Mouse (Mus musculus): ENCODE data around the gene Bad.

The Bad gene

DNA sequence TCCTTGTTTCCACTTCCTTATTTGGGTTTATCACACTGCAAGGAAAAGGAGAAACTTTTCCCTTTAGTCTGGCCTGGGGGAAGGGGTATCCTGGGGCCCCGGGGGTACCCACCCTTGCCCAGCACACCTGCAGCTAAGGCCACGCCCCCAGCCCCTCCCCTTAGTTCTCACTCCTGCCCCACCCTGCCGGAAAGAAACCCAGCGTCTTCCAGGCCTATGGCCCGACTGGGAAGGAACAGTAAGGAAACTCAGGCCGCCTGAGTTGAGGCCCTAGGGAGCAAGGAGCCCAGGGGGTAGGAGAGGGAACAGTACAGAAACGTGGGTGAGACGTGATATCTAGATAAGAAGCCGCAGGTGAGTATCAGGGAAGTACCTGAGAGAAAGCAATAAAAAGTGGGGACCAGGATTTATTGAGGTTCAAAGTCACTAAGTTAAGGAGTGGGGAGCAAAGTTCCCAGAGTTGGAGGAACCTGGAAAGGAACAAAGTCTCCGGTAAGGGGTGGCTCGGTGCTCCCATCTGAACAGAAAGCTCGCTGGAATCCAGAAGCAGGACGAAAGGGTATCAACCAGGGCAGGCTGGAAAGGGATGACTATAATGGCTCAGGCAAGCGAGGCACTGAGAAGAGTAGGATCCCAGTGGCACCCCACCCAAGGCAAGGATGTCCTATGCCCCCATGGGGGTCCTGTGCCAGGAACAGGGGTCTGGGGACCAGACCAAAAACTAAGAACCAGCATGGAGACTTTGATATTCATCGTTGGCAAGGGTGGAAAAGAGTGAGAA, 27.0 kb downstream of the Bad start:
- no peak for DNase-seq (ENCODE audit: low spot score)

DNA sequence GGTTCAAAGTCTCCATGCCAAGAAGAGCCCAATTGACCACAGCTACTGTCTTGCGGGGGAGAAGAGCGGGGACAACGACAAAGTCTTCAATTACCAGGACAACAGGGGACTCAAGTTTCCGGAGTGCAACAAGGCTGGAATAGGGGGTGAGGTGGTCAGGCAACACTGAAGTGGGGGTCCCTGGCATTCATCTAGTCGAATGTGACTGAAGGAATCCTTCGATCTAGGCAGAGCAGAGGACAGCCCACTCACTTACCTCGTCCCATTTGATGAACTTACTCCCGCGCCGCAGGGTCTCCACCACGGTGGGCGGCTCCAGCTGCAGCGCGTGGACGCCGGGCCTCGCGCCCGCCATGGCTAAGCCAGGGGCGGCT, 27.6 kb downstream of the Bad start:
- DNase-seq (ENCODE audit: low spot score), result no peak

DNA sequence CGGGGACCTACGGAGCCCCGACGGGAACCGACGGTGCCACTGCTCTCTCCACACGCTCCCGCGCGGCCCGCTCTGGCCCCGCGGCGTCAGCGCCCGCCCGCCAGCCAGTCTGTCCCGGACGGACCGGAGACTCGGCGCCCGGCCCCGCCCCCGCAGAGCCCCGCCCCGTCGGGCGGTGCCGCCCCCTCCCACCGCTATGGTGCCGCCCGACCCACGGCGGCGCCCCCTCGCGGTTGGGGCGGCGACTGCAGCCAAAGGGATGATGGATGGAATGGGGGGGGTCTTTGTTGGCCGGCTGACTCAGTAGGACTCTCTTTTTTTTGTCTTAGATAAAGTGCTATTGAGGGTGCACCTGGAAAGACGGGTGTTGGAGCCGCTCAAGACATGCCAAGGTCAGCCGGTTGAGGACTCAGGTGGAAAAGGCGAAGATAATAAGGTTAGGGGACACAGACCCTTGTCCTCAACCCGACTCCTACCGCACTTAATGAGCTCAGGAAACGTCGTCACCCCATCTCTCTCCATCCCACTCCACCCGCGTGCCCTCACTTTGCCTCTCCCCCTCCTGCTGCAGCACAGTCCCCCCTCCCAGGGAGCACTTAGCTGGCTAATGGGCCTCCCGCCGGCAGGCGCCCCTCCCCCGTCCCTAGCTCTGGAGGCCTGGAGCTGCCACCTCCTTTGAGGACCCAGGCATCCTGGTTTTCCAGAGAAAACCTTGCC, 28.2 kb downstream of the Bad start:
- peak; percentile 66 for DNase-seq (ENCODE audit: low spot score)

DNA sequence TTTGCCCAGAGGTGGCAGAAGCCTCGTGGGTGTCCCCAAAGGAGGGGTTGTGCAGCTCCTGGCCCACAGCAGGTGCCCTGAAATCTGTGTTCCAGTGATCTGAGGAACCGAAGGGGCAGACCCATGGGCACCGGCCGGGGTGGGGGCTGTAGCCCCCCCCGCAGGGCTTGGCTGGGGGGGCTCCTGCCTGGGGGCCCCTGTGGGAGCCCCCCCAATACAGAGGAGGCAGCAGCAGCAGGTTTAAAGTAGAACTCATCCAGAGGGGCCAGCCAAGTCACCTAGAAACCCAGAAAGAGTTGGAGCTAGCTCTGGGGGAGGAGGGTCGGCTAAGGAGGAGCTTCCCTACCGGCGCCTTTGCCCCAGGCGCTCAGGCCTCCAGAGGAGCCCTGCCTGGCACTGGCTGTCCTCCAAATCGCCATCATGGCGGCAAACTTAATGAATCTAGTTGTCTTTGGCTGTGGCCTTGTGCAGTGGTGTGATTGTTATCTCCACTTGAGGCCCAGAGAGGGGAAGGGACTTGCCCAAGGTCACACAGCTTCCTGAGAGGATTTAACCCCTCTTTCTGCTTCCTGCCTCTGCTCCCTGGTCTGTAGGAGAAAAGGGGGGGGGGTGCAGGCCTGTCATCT, 28.9 kb downstream of the Bad start:
- DNase-seq (ENCODE audit: low spot score), result no peak

DNA sequence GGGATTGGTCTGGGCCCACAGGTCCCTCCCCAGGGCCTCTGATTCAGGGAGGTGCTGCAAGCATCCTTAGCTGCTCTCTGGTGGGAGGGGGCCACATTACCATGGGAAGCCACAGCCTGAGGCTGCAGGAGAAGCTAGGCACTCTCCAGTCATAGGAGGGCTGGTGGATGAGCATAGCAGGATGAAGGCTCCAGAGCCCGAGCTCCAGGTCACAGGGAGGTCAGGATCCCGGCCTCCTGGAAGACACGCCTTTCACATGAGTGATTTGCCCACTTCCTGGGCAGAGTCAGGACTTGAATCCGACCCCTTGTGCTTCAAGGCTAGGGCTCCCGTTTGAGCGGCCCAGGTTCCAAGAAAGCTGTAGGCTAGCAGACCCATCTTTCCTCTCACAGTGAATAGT, 30.0 kb downstream of the Bad start:
- no peak for DNase-seq (ENCODE audit: low spot score)

DNA sequence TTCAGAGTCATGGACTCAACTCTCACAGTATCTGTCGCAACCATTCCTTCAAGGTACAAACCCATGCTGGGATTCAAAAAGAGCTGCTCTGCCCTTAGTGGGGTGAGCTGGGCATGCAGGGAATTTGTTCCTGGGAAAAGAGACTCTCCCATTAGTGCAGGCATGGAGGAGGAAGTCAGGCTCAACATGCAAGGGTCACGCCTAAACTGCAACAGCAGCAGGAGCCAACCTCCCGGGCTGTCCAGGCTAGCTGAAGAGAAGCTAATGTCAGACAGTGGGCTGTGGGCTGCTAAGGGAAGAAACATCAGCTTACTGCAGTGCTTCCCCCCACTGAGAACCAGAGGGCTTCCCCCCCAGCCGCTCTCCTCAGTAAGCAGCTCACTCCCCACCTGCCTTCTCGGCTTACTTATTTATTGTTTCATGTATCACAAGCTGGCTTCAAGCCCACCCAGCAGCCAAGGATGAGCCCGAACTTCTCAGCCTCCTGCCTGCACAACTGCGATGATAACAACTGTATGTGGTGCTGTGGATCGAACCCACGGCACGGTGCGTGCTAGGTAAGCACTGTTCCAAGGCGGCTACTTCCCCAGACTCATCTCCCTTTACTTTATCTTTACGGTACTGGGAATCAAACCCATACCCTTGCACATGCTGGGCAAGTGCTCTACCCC, 30.7 kb downstream of the Bad start:
- no peak for DNase-seq (ENCODE audit: low spot score)

DNA sequence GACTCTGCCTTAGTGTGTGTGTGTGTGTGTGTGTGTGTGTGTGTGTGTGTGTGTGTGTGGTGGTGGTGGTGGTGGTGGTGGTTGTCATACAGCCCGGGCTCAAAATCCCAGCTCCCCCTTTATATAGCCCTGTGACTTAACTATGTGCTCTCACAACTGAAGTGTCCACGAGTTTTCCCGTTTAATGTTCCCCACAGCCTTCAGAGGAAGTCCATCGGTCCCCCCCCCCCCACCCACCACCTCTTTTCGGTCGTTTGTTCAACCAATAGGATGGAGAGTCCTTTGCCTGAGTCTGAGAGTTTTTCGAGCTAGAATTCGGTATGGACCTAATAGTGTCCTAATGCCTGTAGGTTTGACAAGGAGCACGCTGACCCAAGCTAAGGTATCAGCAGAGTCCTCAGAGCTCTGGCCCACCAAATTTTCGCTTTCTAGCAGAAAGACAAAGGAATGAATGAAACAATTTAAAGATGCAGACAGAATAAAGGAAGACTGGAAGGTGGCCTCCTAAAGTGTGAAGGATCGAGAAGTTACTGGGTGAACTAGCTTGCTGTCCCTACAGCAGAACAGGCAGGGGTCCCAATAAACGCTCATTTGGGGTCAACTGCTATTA, 32.0 kb downstream of the Bad start:
- DNase-seq (ENCODE audit: low spot score), result no peak

DNA sequence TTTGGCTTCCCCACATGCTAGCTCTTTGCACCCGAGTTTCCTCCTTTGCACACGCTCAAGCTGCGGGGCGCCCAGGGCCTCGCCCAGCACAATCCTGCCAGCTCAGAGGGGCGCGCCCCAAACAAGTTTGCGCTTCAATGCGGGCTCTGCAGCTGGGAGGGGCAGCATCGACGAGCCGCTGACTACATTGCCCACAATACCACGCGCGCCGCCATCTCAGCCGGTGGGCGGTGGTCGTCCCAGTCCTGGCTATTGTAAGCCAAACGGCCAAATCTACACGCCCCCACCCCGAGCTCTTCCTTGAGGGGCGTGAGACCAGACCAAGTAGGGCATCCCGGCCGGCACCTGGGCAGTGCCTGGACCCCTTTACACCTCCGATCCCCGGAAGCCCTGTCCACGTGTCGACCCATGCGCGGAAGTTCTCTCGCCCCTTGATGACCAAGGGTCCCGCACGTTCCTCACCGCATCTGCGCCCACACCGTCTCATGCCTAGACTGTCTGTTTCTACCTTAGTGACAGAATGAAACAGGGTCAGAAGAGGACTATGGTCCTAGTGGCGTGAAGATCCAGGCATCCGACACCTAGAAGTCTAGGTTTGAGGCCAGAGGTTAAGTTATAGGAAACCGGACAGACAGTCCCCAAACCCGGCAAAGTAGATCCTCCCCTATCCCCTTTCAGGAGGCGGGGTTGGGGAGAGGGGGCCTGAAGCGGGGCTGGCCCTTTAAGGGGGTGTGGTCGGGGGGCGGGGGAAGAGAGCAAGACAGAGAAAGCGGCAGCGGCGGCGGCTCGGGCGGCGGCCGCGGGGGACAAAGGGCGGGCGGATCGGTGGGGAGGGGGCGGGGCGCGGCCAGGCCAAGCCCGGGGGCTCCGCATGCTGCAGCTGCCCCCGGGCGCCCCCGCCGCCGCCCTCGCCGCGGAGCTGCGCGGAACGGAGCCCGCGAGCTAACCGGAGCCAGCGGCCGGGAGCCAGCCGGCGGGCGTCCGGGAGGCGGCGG, 32.8 kb downstream of the Bad start, which contains the start of gene Ppp1r14b:
Gene Ppp1r14b, plus strand, starts transcription at position 758 of the 995 bp plus-strand sequence.
- DNase-seq (ENCODE audit: low spot score), result peak; percentile 57

DNA sequence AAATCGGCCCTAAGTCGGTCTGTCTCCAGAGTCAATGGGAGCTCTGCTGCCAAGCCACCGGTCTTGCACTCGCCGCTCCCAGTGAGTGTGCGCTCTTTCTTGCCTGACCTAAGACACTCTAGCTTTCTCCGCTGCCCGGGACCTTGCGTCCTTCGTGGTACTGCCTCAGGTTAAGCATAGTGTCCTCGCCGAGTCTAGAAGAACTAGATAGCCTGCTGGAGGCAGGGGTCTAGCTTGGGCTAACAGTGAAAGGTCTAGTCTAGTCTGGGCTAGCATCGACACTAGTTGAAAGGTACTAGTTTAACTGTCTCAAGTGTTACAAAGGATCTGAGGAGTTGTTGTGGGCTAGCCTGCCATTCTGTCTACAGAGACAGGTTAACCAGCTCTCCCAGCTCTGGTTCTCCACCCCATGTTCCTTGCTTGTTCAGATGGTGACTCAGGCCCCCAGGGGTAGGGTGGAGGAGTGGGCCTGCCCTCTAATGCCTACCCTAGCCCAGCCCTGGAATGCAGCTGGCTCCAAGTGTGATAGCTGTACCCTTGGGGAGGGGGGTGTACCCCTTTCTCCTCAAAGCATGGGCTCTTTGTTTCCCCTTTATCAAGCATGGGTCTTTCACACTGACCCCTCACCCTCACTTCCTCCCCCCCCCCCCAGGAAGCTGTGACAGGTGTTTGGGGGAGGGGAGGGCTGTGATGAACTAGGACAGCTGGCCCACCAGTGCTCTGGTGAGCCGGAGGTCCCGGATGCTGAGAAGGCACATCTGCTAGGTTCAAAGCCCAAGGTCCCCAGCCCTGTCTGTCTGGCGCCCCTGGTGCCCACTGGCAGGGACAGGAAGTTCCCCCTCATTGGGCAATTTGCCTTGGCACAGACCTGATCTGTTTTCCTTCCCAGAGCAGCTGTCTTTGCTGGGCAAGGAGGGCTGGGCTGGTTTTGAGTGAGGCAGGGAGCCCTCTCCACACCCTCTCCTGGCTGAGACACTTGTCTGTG, 34.2 kb downstream of the Bad start, which contains the start of gene Plcb3:
Gene Plcb3, minus strand, starts transcription at position 934 of the 985 bp plus-strand sequence.
- DNase-seq (ENCODE audit: low spot score), result no peak

DNA sequence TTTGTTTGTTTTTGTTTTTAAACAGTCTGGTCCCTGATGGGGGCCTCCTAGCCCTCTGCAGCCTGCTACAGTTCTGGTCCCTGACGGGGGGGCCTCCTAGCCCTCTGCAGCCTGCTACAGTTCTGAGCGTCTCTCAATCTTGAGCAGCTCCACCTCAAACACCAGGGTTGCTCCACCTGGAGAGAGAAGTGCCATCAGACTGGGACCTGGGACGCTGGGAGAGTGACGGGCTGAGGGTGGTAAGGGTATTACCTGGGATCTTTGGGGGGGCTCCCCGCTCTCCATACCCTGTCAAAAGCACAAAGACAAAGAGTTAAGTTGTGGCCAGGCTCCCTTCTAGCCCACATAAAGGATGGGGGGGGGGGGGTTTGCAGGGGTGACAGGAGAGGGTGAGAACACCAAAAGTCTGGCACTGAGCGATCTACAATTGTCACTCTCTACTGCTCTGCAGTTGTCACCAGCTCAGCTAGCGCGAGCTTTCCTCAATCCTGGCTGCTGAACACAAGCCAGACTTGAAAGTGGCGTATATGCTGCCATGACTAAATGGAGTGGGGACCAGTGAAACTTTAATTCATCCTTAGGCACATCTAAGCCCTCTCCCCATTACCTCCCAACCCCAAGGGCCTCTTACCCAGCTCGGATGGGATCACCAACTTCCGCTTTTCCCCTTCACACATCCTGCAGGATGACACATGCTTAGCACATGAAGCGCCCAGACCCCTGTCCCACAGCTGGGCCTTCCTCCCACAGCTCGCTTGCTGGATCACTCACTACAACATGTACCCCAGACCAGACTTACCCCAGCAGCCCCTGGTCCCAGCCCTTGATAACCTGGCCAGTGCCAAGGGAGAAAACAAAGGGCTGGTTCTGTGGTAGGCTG, 36.3 kb downstream of the Bad start:
- no peak for DNase-seq (ENCODE audit: low spot score)

DNA sequence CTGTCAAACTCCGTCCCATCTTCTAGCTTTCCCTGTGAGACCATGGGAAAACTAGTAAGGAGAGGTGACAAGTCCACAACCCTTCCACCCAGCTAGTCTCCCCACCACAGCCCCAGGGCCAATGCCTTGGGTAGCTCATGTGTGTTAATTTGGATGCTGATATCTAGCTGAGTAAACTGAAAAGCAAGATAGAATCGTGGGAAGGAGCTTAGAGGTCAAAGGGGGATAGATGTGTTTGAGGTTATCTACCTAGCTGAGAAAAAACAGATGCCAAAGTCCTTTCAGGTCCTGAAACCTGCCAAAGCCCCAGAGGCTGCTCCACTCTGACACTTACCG, 36.9 kb downstream of the Bad start:
- DNase-seq (ENCODE audit: low spot score), result no peak

DNA sequence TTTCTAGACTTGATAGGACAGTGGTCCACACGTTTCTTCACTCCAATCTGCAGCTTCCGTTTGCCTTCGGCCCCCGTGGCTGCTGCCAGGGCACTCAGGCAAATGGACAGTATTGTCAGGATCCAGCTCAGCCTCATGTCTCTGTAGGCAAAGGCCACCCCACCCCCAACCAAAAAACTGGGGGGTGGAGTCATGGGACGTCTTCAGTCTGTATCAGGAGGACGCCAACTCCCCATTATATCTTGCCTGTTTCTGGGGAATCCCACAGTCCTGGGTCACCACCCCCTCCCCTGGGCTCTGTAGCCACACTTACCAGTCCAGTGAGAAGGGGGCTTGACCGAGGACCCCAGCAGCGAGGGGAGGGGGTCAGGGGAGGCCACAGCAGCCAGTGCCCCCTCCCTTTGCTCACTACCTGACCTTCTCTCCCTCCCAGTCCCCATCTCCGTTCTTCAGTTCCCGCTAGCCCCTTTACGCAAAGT, 37.4 kb downstream of the Bad start:
- peak; percentile 28 for DNase-seq (ENCODE audit: low spot score)

DNA sequence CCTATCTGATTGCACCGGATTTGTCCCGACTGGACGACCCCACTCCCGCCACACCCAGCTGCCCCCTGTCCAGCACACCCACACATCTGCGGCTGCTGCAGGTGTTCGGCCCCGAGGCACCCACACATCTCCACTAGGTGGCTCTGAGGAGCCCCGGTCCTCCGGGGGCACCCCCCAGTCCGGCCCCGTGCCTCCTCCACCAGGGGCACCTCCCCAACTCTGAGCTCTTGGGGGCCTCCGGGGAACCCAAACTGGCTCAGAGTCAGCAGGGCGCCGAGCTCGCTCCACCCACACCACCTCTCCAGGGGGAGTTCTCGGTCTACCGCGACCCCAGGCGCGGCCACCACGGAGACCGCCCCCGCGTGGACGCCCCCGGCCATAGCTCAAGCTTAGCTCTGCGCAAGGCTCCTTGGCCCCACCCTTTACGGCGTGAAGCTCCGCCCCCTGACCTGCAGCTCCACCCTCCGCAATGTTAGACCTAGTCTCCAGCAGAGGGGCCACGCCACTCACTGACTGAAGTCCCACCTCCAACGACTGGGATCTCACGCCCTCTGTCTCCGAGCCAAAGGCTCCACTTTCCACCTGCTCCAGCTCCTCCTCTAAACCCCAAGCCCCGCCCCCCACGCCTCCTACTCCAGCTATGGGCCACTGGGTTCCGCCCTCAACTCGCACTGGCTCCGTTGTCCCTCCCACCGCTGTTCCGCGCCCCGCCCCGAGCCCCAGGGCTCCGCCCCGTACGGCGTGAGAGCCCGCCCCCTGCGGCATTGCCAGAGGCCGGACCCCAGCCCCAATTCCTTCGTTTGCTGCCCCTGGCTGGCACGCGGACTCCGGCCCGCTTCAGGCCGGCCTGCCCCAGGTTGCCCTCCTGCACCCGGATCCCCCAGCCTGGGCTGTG, 38.1 kb downstream of the Bad start:
- peak; percentile 99 for DNase-seq (ENCODE audit: low spot score)

DNA sequence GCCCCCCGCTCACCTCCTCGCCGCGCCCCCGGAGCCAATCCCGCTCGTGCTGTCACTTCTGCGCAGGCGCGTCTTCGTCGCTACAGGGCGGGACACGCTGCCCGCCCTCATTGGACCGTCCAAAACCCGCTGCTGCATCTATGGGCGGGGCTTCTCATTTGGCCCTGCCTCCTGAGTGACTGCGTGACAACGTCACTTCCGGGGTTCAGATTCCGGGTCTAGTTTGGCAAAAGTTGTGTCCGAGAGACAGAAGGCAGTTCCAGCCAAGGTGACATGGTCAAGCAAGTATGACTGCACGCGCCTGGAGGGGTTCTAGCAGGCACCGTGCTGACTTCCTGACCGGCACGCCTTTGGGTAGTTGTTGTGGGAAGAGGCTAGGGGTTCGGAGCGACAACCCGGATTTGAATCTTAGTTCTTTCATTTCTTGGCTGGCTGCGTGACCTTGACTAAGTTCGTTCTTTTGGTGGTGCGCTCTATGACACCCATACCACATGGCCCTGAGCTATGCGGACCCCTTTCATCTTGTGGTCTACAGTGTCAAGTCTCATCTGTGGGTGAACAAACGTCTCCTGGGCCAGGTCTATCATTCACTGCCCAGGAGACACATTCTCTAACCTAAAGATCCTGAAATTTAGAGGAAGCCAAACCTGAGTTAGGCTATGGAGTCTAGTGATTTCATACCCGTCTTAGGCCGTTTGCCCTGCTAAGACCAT, 38.9 kb downstream of the Bad start, which contains the start of gene Fkbp2:
Gene Fkbp2, minus strand, starts transcription at position 121 of the 713 bp plus-strand sequence.
- DNase-seq (ENCODE audit: low spot score), result peak; percentile 99

DNA sequence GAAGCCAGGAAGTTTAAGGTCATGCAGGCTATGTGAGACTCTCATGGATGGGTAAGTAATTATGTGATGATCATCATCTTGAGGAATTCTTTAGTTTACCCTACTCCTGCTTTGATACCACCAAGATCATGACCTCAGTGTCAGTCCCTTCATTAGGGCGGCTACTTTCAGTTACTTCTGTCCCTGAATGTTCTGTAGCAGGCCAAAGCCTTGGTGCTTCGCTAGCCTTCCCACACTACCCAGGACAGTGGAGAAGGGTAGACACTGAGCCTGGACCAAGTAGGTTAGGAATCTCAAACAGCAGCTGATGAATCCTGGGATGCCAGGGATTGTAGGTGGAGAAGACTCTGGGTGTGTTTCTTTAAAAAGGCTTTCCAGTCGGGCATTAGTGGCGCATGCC, 39.8 kb downstream of the Bad start:
- DNase-seq (ENCODE audit: low spot score), result no peak

DNA sequence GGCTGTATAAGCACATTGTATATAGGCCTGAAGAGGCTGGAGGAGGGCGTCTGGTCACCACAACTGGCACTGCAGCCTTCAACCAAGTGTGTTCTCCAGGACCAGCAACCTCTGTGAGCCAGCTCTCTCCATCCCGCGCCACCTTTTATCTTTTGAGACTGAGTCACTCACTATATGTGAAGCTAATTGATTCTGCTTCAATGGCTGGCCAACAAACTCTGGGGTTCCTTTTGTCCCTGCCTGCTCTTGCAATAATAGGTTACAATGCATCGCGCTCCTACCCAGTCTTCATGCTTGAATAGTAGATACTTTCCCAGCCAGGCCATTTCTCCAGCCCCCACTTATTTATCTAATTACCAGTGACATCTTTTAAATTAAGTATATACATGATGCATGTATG, 42.0 kb downstream of the Bad start:
- DNase-seq (ENCODE audit: low spot score), result no peak

DNA sequence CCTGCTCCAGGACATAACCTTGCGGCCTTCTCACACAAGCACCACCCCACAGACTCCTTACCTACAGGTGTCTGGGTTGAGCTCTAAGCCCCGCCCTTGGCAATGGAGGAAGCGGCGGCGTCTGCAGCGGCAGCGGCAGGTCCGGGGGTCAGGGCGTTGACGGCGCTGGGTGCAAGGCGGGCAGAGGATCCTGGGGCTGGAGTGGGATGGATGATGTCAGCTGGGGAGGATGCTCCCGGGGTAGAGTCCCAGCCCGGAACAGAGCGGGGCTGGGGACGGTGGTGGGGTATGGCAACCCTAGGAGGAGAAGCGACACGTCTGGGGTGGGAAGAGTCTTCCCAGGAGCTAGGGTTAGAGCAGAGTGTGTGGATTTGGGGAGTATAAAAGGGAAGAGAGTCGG, 43.6 kb downstream of the Bad start:
- no peak for DNase-seq (ENCODE audit: low spot score)
